Mouse (Mus musculus) MEL (cell line): ENCODE results near the gene Tgif1. TPM values are rescaled to one million over a fixed set of nuclear protein-coding genes. Genes with fewer than 3 reads are reported as not detected.

Source experiments
- DNase-seq: peaks from one replicate; pipeline ENCODE4 v3.0.0; 2011; ENCODE audit warnings: low read depth, low spot score
- H3K27ac ChIP-seq: 2 replicates; pipeline ENCODE4 v1.5.1; 2012; ENCODE audit warnings: low read depth, mild to moderate bottlenecking, control low read depth, low read length, moderate library complexity; ENCODE audit not compliant: control insufficient read depth
- H3K27me3 ChIP-seq, 2 experiments: fragments of 150-350 bp in 1 of 2; sonication (generic) in 1 of 2; 2 replicates each; pipeline ENCODE4 v1.6.1; 2012; ENCODE audit warnings: low read length in 2 of 2, mild to moderate bottlenecking in 2 of 2, improper control_type of control experiment in 1 of 2, moderate library complexity in 1 of 2; ENCODE audit not compliant: insufficient read depth in 2 of 2, control insufficient read depth in 1 of 2
- H3K36me3 ChIP-seq, 2 experiments: 2 replicates each; pipeline ENCODE4 v1.6.1; 2012 to 2014; ENCODE audit warnings: low read length in 2 of 2, improper control_type of control experiment in 1 of 2, inconsistent platforms in 1 of 2, mild to moderate bottlenecking in 1 of 2; ENCODE audit not compliant: insufficient read depth in 2 of 2, control insufficient read depth in 1 of 2
- H3K4me1 ChIP-seq, 2 experiments: fragments of 150-350 bp in 1 of 2; sonication (generic) in 1 of 2; 2 replicates each; pipeline ENCODE4 v1.6.1; 2012; ENCODE audit warnings: low read length in 2 of 2, improper control_type of control experiment in 1 of 2, mild to moderate bottlenecking in 1 of 2; ENCODE audit not compliant: insufficient read depth in 2 of 2, control insufficient read depth in 1 of 2
- H3K4me3 ChIP-seq, 2 experiments: fragments of 150-350 bp in 1 of 2; sonication (generic) in 1 of 2; 2 replicates each; pipeline ENCODE4 v1.5.1; 2012; ENCODE audit warnings: low read depth in 2 of 2, low read length in 2 of 2, mild to moderate bottlenecking in 2 of 2, moderate library complexity in 2 of 2, control low read depth in 1 of 2, improper control_type of control experiment in 1 of 2; ENCODE audit not compliant: control insufficient read depth in 1 of 2, insufficient read depth in 1 of 2
- H3K79me2 ChIP-seq: 2 replicates; pipeline ENCODE4 v1.6.1; 2012; ENCODE audit warnings: mild to moderate bottlenecking, low read length, moderate library complexity; ENCODE audit not compliant: control insufficient read depth, poor library complexity, insufficient read depth
- H3K9ac ChIP-seq: 2 replicates; pipeline ENCODE4 v1.6.1; 2012; ENCODE audit warnings: low read depth, mild to moderate bottlenecking, control low read depth, low read length, moderate library complexity; ENCODE audit not compliant: control insufficient read depth, poor library complexity, severe bottlenecking
- H3K9me3 ChIP-seq: fragments of 150-350 bp; sonication (generic); replicated peaks from 2 replicates; pipeline ENCODE4 v1.6.1; 2012; ENCODE audit warnings: mild to moderate bottlenecking, low read length, improper control_type of control experiment, moderate library complexity; ENCODE audit not compliant: insufficient read depth
- BHLHE40 ChIP-seq: IDR thresholded peaks from 2 replicates; pipeline ENCODE4 v1.6.1; 2012; ENCODE audit warnings: low read depth, mild to moderate bottlenecking, inconsistent platforms, low read length, improper control_type of control experiment, borderline replicate concordance
- CHD1 ChIP-seq: IDR thresholded peaks from 2 replicates; pipeline ENCODE4 v1.6.1; 2012; ENCODE audit warnings: low read depth, mild to moderate bottlenecking, inconsistent platforms, low read length, improper control_type of control experiment
- EP300 ChIP-seq, 2 experiments: IDR thresholded peaks; 2 replicates each; pipeline ENCODE4 v1.6.1; 2011; ENCODE audit warnings: improper control_type of control experiment in 2 of 2, low read length in 2 of 2, low read depth in 1 of 2, mild to moderate bottlenecking in 1 of 2
- ETS1 ChIP-seq: IDR thresholded peaks from 2 replicates; pipeline ENCODE4 v1.6.1; 2012; ENCODE audit warnings: low read depth, mild to moderate bottlenecking, inconsistent platforms, low read length, improper control_type of control experiment, moderate library complexity
- GABPA ChIP-seq: IDR thresholded peaks from 2 replicates; pipeline ENCODE4 v1.6.1; 2012; ENCODE audit warnings: low read depth, mild to moderate bottlenecking, inconsistent platforms, low read length, improper control_type of control experiment, moderate library complexity
- HCFC1 ChIP-seq: IDR thresholded peaks from 2 replicates; pipeline ENCODE4 v1.6.1; 2012; ENCODE audit warnings: low read depth, mild to moderate bottlenecking, inconsistent platforms, low read length, improper control_type of control experiment, moderate library complexity
- MAFK ChIP-seq: IDR thresholded peaks from 2 replicates; pipeline ENCODE4 v1.6.1; 2011; ENCODE audit warnings: low read depth, mild to moderate bottlenecking, low read length, improper control_type of control experiment, borderline replicate concordance
- MAZ ChIP-seq: IDR thresholded peaks from 2 replicates; pipeline ENCODE4 v1.6.1; 2012; ENCODE audit warnings: low read depth, mild to moderate bottlenecking, inconsistent platforms, low read length, improper control_type of control experiment
- NRF1 ChIP-seq: IDR thresholded peaks from 2 replicates; pipeline ENCODE4 v1.6.1; 2014; ENCODE audit warnings: low read depth, mild to moderate bottlenecking, inconsistent platforms, low read length, improper control_type of control experiment, moderate library complexity; ENCODE audit not compliant: poor library complexity, insufficient read depth, severe bottlenecking
- POLR2A ChIP-seq, 2 experiments: IDR thresholded peaks; 2 replicates each; pipeline ENCODE4 v1.6.1; 2011 to 2012; ENCODE audit warnings: low read length in 2 of 2, mild to moderate bottlenecking in 2 of 2, control low read depth in 1 of 2, improper control_type of control experiment in 1 of 2, low read depth in 1 of 2, moderate library complexity in 1 of 2; ENCODE audit not compliant: control insufficient read depth in 1 of 2, insufficient read depth in 1 of 2, poor library complexity in 1 of 2
- RCOR1 ChIP-seq: IDR thresholded peaks from 2 replicates; pipeline ENCODE4 v1.6.1; 2012; ENCODE audit warnings: low read depth, mild to moderate bottlenecking, inconsistent platforms, low read length, improper control_type of control experiment
- SIN3A ChIP-seq: IDR thresholded peaks from 2 replicates; pipeline ENCODE4 v1.6.1; 2012; ENCODE audit warnings: low read length, improper control_type of control experiment, inconsistent platforms
- TAL1 ChIP-seq: IDR thresholded peaks from 2 replicates; pipeline ENCODE4 v1.6.1; 2012; ENCODE audit warnings: mild to moderate bottlenecking, inconsistent platforms, low read length, moderate library complexity, mixed read lengths
- ZNF384 ChIP-seq: IDR thresholded peaks from 2 replicates; pipeline ENCODE4 v1.6.1; 2012; ENCODE audit warnings: low read depth, mild to moderate bottlenecking, inconsistent platforms, low read length, improper control_type of control experiment
- polyA plus RNA-seq, 2 experiments: library from polyadenylated mRNA; stranded (reverse) in 1 of 2; unstranded in 1 of 2; fragments of >175 nt in 1 of 2; fragments of >200 nt in 1 of 2; gene quantifications; 2 replicates each; pipeline versions ENCODE4 v1.2.1 to v1.2.4; 2012; ENCODE audit warnings: low replicate concordance in 2 of 2, low read depth in 1 of 2; ENCODE audit not compliant: insufficient read length in 2 of 2, insufficient read depth in 1 of 2, missing spikeins in 1 of 2
- total RNA-seq: library from RNA; depleted of rRNA; stranded (reverse); fragments of 300-350 nt; gene quantifications from 2 replicates; pipeline ENCODE4 v1.2.3, GENCODE M21; 2012

Tgif1 gene
- total and polyA plus RNA-seq, 3 experiments = 9.1 to 29.5 TPM; not detected in 1

- Histone ChIP-seq H3K4me1 (peaks cover 2 to 7% of the 10 kb centered on the region in 2 experiments; a peak in 3 of 4 replicates), H3K9ac (no peak overlapping the region), H3K36me3 (peaks cover 0 to 3% of the 10 kb centered on the region in 2 experiments; a peak in 1 of 4 replicates), H3K4me3 (peak overlapping the region; percentile 48 to 56; a peak in 3 of 4 replicates), H3K27ac (no peak overlapping the region), H3K27me3 (no peaks in the 10 kb centered on the region), H3K9me3 (no peaks in the 10 kb centered on the region), H3K79me2 (no peaks in the 10 kb centered on the region)
- no peak for DNase-seq
- no peak for TF ChIP-seq POLR2A (IDR thresholded peaks at IDR 0.05; ENCODE audit: control insufficient read depth in 1 of 2, insufficient read depth in 1 of 2, low read depth in 1 of 2, low read length in 2 of 2, poor library complexity in 1 of 2)
- TF ChIP-seq EP300 (IDR thresholded peaks at IDR 0.05; ENCODE audit: low read depth in 1 of 2, low read length in 2 of 2) = no peak
- TF ChIP-seq ETS1 = no peak
- TF ChIP-seq RCOR1 = no peak
- TF ChIP-seq TAL1 = no peak
- no peak for TF ChIP-seq GABPA
- no peak for TF ChIP-seq NRF1
- TF ChIP-seq SIN3A = no peak
- no peak for TF ChIP-seq MAFK
- no peak for TF ChIP-seq CHD1
Observed at GRCm38 (mm10) chr17:70835071-70835790, 18.1 kb downstream of the Tgif1 start.

DNA sequence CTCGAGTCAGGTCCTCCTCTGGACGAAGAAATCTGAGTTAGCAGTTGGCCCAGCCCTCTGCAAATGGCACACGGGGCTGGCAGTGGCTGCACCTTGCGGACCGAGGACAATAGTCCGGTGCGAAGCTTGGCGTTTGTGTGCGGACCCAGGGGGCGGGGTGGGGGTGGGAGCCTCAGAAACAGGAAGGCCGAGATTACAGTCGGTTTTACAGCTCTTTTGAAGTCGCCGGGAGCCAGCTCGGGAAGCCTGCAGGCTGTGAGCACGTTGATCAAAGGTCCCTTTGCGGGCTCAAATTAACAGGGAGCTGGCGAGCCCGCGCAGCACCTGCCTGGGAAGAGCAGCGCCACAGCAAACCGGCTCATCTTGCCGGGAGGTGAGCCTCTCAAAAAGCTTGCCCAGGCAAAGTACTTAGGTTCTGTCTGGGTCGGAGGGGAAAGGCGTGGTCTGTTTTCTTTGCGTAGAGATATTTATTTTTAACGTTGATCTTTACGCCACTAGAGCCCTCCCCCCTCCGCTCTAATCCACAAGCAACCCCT, 18.8 kb downstream of the Tgif1 start:
- Histone ChIP-seq H3K27me3 (no peaks in the 10 kb centered on the region), H3K27ac (no peak overlapping the region), H3K4me3 (peak overlapping the region; percentile 48 to 56), H3K4me1 (peaks cover 2 to 7% of the 10 kb centered on the region in 2 experiments; a peak in 3 of 4 replicates), H3K9me3 (no peaks in the 10 kb centered on the region), H3K9ac (peak overlapping the region; percentile 47), H3K36me3 (peaks cover 0 to 2% of the 10 kb centered on the region in 2 experiments; a peak in 1 of 4 replicates), H3K79me2 (no peaks in the 10 kb centered on the region)
- peak; percentile 28 for DNase-seq
- TF ChIP-seq POLR2A (IDR thresholded peaks at IDR 0.05; ENCODE audit: control insufficient read depth in 1 of 2, insufficient read depth in 1 of 2, low read depth in 1 of 2, low read length in 2 of 2, poor library complexity in 1 of 2) (0 out of 4 replicates have a peak, but pooled peaks of 1 of the 2 experiments have one; percentile 24), TAL1 (no peak)

GRCm38 (mm10) chr17:70832544-70832943, 20.8 kb downstream of the Tgif1 start:
- TF ChIP-seq HCFC1 (no peak), BHLHE40 (no peak), MAZ (no peak), CHD1 (no peak), ZNF384 (no peak)
- Histone ChIP-seq H3K4me3 (no peak overlapping the region), H3K4me1 (peaks cover 2 to 7% of the 10 kb centered on the region in 2 experiments; a peak in 3 of 4 replicates), H3K79me2 (no peaks in the 10 kb centered on the region), H3K9ac (no peak overlapping the region), H3K9me3 (no peaks in the 10 kb centered on the region), H3K36me3 (no peaks in the 10 kb centered on the region; a peak in 1 of 4 replicates), H3K27me3 (no peaks in the 10 kb centered on the region), H3K27ac (no peak overlapping the region)
- DNase-seq = peak; percentile 63
